Mouse (Mus musculus): ENCODE results near the gene Pola1.

DNA sequence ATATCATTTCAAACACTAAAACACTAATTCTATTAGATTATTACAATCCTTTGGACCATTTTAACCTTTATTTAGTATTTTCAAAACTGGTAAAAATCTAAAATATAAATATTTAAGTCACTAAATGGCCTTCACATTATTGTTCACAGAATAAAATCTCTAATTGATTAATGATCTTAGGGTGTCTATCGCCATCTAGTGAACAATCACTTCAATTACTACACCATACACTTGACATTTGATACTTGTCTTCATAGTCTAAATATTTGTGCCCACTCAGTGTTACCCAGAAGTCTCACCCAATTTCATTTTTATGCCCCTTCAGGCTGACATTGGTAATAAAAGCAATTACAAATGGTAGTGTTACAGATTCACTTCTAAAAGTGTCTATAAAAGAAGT lies 74.8 kb downstream of the Pola1 start:
- TF ChIP-seq CTCF (IDR thresholded peaks at IDR 0.05; ENCODE audit: extremely low read depth, insufficient read depth, low read length) (no peak), POLR2A (IDR thresholded peaks at IDR 0.05; ENCODE audit: extremely low read depth, insufficient read depth, low read length) (no peak)
